Mouse (Mus musculus) heart, embryonic 13.5 days (tissue): Measurements from ENCODE around the gene Pkm. TPM values are rescaled to one million over a fixed set of nuclear protein-coding genes. Genes with fewer than 3 reads are reported as not detected.

Source experiments
- ATAC-seq: fragments of 200-750 bp; cut with Nextera tagmentation; 2 replicates; pipeline ENCODE4 v1.8.0; 2017; ENCODE audit warnings: moderate TSS enrichment; ENCODE audit not compliant: insufficient number of reproducible peaks, low FRiP score, low TSS enrichment; ENCODE audit errors: extremely low read depth
- H3K27ac ChIP-seq: fragments of 300-500 bp; sonication (generic); replicated peaks from 2 replicates; pipeline ENCODE4 v1.5.1; 2015; ENCODE audit warnings: moderate library complexity, mild to moderate bottlenecking, inconsistent platforms
- H3K27me3 ChIP-seq: fragments of 300-500 bp; sonication (generic); replicated peaks from 2 replicates; pipeline ENCODE4 v1.6.1; 2015; ENCODE audit warnings: mild to moderate bottlenecking, inconsistent platforms
- H3K36me3 ChIP-seq: fragments of 300-500 bp; sonication (generic); 2 replicates; pipeline ENCODE4 v1.6.1; 2015; ENCODE audit warnings: mild to moderate bottlenecking, inconsistent platforms
- H3K4me1 ChIP-seq: fragments of 300-500 bp; sonication (generic); 2 replicates; pipeline ENCODE4 v1.6.1; 2015; ENCODE audit warnings: inconsistent platforms
- H3K4me2 ChIP-seq: fragments of 300-500 bp; sonication (generic); 2 replicates; pipeline ENCODE4 v1.6.1; 2015; ENCODE audit warnings: inconsistent platforms, mild to moderate bottlenecking, moderate library complexity
- H3K4me3 ChIP-seq: fragments of 300-500 bp; sonication (generic); 2 replicates; pipeline ENCODE4 v1.5.1; 2015; ENCODE audit warnings: moderate library complexity, mild to moderate bottlenecking, inconsistent platforms
- H3K9ac ChIP-seq: fragments of 300-500 bp; sonication (generic); 2 replicates; pipeline ENCODE4 v1.6.1; 2015; ENCODE audit warnings: inconsistent platforms, mild to moderate bottlenecking, moderate library complexity
- H3K9me3 ChIP-seq: fragments of 300-500 bp; sonication (generic); 2 replicates; pipeline ENCODE4 v1.6.1; 2016; ENCODE audit warnings: inconsistent platforms
- WGBS: fragments of 180-500 bp; shearing (Covaris S2); methylation state at CpG from one replicate; pipeline ENCODE4 v1.1.7; 2015; ENCODE audit warnings: mixed read lengths; 5-methylcytosine and 5-hydroxymethylcytosine counted together
- polyA plus RNA-seq: library from polyadenylated mRNA; unstranded; fragments of >200 nt; fragmentation: Nextera tagmentation; extraction: Ambion mirVana; gene quantifications from 2 replicates; pipeline ENCODE4 v1.2.1, GENCODE M21; 2015

The Pkm gene
- polyA plus RNA-seq, 1 experiment from 2014 or later = 1,816 TPM

GRCm38 (mm10) chr9:59716275-59716898 lies 60.2 kb downstream of the Pkm start:
- Histone ChIP-seq H3K36me3 (no peaks in the 10 kb centered on the region), H3K9me3 (no peaks in the 10 kb centered on the region), H3K27me3 (no peaks in the 10 kb centered on the region), H3K9ac (no peak overlapping the region), H3K4me1 (0 out of 2 replicates have a peak, but pooled peaks cover 5% of the 10 kb centered on the region), H3K27ac (no peak overlapping the region), H3K4me2 (no peak overlapping the region), H3K4me3 (no peak overlapping the region)
- ATAC-seq = no peak
- 66% methylated on average over 7 of the region's 7 CpGs for WGBS

GRCm38 (mm10) chr9:59718237-59718636 lies 62.1 kb downstream of the Pkm start:
- Histone ChIP-seq H3K4me1 (peaks cover 6% of the 10 kb centered on the region), H3K36me3 (no peaks in the 10 kb centered on the region), H3K4me3 (no peak overlapping the region), H3K27me3 (no peaks in the 10 kb centered on the region), H3K27ac (no peak overlapping the region), H3K4me2 (no peak overlapping the region), H3K9ac (no peak overlapping the region), H3K9me3 (no peaks in the 10 kb centered on the region)
- WGBS = 82% methylated on average over 4 of the region's 4 CpGs
- no peak for ATAC-seq

DNA sequence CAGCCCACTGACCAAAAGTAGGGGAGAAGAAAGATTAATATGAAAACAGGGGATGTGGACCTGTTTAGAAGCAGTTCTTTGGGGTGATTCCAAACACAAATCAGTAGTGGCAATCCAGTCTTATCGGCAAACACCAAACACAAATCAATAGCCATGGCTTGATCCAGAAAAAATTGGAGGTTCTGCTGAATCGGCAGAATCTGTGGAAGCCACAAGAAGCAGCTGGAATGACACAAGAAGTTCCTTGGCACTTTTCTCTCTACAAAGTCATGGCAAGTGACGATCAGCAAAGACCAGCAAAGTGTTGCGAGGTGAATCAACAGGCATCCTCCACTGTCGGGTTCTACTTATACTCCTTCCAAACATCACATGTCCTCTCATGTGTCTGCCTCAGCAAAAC lies 65.0 kb downstream of the Pkm start:
- Histone ChIP-seq H3K4me2 (no peak overlapping the region), H3K4me3 (no peak overlapping the region), H3K4me1 (peaks cover 18% of the 10 kb centered on the region), H3K27me3 (no peaks in the 10 kb centered on the region), H3K9me3 (no peaks in the 10 kb centered on the region), H3K36me3 (no peaks in the 10 kb centered on the region), H3K9ac (no peak overlapping the region), H3K27ac (no peak overlapping the region)
- ATAC-seq = no peak
- WGBS = 76% methylated on average over 5 of the region's 5 CpGs

GRCm38 (mm10) chr9:59723096-59723657 lies 67.0 kb downstream of the Pkm start:
- H3K4me1 ChIP-seq = peaks cover 26% of the 10 kb centered on the region
- no peaks in the 10 kb centered on the region for H3K27me3 ChIP-seq
- 10% methylated on average over 10 of the region's 10 CpGs for WGBS
- peak overlapping the region; percentile 65 for H3K9ac ChIP-seq
- peak overlapping the region; percentile 64; the same call in 1 of the 2 replicates for H3K27ac ChIP-seq
- peak overlapping the region; percentile 61 for H3K4me2 ChIP-seq
- no peaks in the 10 kb centered on the region for H3K9me3 ChIP-seq
- H3K4me3 ChIP-seq = peak overlapping the region; percentile 28
- no peak for ATAC-seq
- H3K36me3 ChIP-seq = no peaks in the 10 kb centered on the region

GRCm38 (mm10) chr9:59723791-59724442 lies 67.7 kb downstream of the Pkm start:
- H3K9ac ChIP-seq = no peak overlapping the region
- peak overlapping the region; percentile 64 for H3K27ac ChIP-seq
- no peaks in the 10 kb centered on the region for H3K27me3 ChIP-seq
- no peak for ATAC-seq
- H3K4me3 ChIP-seq = no peak overlapping the region
- H3K36me3 ChIP-seq = no peaks in the 10 kb centered on the region
- H3K4me1 ChIP-seq = peaks cover 31% of the 10 kb centered on the region
- WGBS = 45% methylated on average over 8 of the region's 8 CpGs
- no peak overlapping the region; the same call in 1 of the 2 replicates for H3K4me2 ChIP-seq
- H3K9me3 ChIP-seq = no peaks in the 10 kb centered on the region

DNA sequence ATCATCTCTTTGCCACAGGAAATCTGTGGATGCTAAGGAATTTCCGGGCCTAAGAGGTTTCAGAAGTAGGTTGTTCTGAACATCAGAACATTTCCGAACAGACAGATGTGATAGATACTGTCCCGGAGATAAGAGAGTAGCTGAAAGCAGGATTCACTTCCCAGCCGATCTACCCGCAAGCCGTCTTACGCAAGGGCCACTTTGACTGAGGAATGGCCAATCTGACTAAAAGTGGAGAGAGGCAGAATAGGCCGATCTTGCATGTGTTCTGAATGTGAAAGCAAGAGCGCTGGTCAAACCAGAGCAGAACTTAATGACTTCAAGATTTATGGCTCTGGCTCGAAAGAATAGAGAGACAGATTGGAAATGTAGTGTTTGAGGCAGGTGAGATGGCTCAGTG lies 69.3 kb downstream of the Pkm start:
- Histone ChIP-seq H3K9me3 (no peaks in the 10 kb centered on the region), H3K27ac (no peak overlapping the region), H3K4me1 (peaks cover 31% of the 10 kb centered on the region), H3K4me3 (no peak overlapping the region), H3K27me3 (no peaks in the 10 kb centered on the region), H3K36me3 (no peaks in the 10 kb centered on the region), H3K9ac (no peak overlapping the region), H3K4me2 (no peak overlapping the region)
- 61% methylated on average over 10 of the region's 10 CpGs for WGBS
- ATAC-seq = no peak

GRCm38 (mm10) chr9:59727569-59728286 lies 71.6 kb downstream of the Pkm start:
- Histone ChIP-seq H3K4me1 (peaks cover 32% of the 10 kb centered on the region), H3K4me2 (no peak overlapping the region), H3K36me3 (no peaks in the 10 kb centered on the region), H3K9me3 (no peaks in the 10 kb centered on the region), H3K27me3 (no peaks in the 10 kb centered on the region), H3K9ac (no peak overlapping the region), H3K4me3 (no peak overlapping the region), H3K27ac (no peak overlapping the region; the same call in 1 of the 2 replicates)
- WGBS = 72% methylated on average over 11 of the region's 11 CpGs
- ATAC-seq = no peak

Other genes starting within 250 kb of the Pkm start
- gene Arih1, start 169.8 kb upstream of the Pkm start, polyA plus RNA-seq = 14.0 and 14.5 TPM in 2 replicates
- gene Hexa, start 116.8 kb upstream of the Pkm start, polyA plus RNA-seq = 74.6 and 77.5 TPM in 2 replicates
- gene Tmem202, start 116.5 kb upstream of the Pkm start, polyA plus RNA-seq = 0.32 and 0.36 TPM in 2 replicates
- gene Celf6, start 78.5 kb upstream of the Pkm start, polyA plus RNA-seq = 0.11 and 0.23 TPM in 2 replicates
- 16.6 and 18.1 TPM in 2 replicates for gene Parp6, start 39.1 kb upstream of the Pkm start, polyA plus RNA-seq
- 0.24 and 0.29 TPM in 2 replicates for gene Gramd2, start 23.8 kb downstream of the Pkm start, polyA plus RNA-seq
- 8.9 and 11.1 TPM in 2 replicates for gene Senp8, start 94.3 kb downstream of the Pkm start, polyA plus RNA-seq
- gene Myo9a, start 94.5 kb downstream of the Pkm start, polyA plus RNA-seq = 7.1 and 7.3 TPM in 2 replicates